Mouse (Mus musculus): ENCODE results near the gene Polr3h. TPM values are rescaled to one million over a fixed set of nuclear protein-coding genes. Genes with fewer than 3 reads are reported as not detected.

Polr3h gene
- polyA plus RNA-seq, 1 experiment = 2.8 TPM

DNA sequence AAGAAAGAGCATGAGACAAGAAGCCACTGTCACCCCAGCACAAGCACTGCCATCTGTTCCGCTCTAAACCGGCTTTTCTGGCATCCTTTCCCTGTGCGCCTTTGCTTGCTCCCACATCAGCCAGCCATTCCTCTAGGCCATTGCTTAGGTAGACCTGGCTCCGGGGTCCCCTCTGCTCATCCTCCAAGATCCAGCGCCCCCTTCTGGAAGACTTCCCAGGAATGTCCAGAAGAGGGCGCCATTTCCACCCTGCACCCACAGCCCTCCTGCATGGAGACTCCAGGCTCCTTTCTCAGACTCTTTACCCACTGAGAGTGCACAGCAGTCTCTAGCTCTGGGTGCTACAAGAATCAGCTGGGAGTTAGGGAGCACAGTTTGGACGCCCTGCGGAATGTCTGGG, 30.4 kb upstream of the Polr3h start:
- Histone ChIP-seq H3K4me3 (ENCODE audit: insufficient read depth, low read depth, low read length) (no peak overlapping the region), H3K27ac (replicated peaks; ENCODE audit: low read depth, low read length) (no peak overlapping the region), H3K4me1 (ENCODE audit: control insufficient read depth, insufficient read depth, insufficient read length, low read length) (peaks cover 1% of the 10 kb centered on the region; the same call in 1 of the 2 replicates)

DNA sequence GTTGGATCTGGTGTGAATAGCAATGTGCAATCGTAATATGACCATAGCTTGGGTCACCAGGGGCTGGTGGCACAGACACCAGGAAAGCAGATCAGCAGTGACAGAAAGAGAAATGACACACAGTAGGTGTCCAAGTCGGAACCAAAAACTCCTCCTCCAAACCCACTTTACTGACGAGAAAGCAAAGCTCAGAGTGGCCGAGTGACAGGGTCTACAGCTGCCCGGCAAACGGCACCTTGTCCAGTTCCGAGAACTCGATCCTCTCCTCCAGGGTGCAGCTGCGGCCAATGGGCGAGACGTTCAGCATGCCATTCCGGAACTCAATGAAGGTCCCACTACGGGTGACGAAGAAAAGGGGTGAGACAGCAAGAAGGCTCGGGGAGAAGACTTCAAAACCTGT, 29.4 kb upstream of the Polr3h start:
- H3K27ac ChIP-seq (replicated peaks; ENCODE audit: low read depth, low read length) = no peak overlapping the region
- no peaks in the 10 kb centered on the region for H3K4me1 ChIP-seq (ENCODE audit: control insufficient read depth, insufficient read depth, insufficient read length, low read length)
- no peak overlapping the region for H3K4me3 ChIP-seq (ENCODE audit: insufficient read depth, low read depth, low read length)

GRCm38 (mm10) chr15:81954716-81955115, 28.7 kb upstream of the Polr3h start:
- H3K27ac ChIP-seq (replicated peaks; ENCODE audit: low read depth, low read length) = no peak overlapping the region
- no peaks in the 10 kb centered on the region for H3K4me1 ChIP-seq (ENCODE audit: control insufficient read depth, insufficient read depth, insufficient read length, low read length)
- no peak overlapping the region for H3K4me3 ChIP-seq (ENCODE audit: insufficient read depth, low read depth, low read length)

DNA sequence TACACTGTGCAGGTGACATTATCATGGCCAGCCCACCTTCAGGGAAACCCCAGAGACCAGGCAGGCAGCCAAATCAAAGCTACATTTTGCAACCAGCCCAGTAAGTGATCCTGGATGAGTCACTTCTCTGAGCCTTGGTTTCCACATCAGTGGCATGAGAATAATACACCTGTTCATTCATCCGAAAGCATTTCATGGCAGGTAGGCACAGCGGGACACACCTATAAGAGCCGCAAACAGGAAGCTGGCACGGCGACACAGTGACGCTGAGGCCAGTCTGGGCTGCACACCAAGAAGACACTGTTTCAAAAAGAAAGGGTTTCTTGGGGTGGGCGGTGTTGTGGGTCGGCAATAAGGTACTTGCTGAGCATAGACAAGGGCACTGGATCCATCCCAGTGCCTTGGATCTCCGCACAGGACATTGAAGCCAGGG, 28.1 kb upstream of the Polr3h start:
- Histone ChIP-seq H3K4me1 (ENCODE audit: control insufficient read depth, insufficient read depth, insufficient read length, low read length) (no peaks in the 10 kb centered on the region), H3K27ac (replicated peaks; ENCODE audit: low read depth, low read length) (no peak overlapping the region), H3K4me3 (ENCODE audit: insufficient read depth, low read depth, low read length) (no peak overlapping the region)

GRCm38 (mm10) chr15:81952310-81952709, 26.3 kb upstream of the Polr3h start:
- no peaks in the 10 kb centered on the region for H3K4me1 ChIP-seq (ENCODE audit: control insufficient read depth, insufficient read depth, insufficient read length, low read length)
- H3K27ac ChIP-seq (replicated peaks; ENCODE audit: low read depth, low read length) = no peak overlapping the region
- H3K4me3 ChIP-seq (ENCODE audit: insufficient read depth, low read depth, low read length) = no peak overlapping the region

- Histone ChIP-seq H3K4me3 (ENCODE audit: insufficient read depth, low read depth, low read length) (no peak overlapping the region), H3K4me1 (ENCODE audit: control insufficient read depth, insufficient read depth, insufficient read length, low read length) (no peaks in the 10 kb centered on the region), H3K27ac (replicated peaks; ENCODE audit: low read depth, low read length) (no peak overlapping the region)
Measured at GRCm38 (mm10) chr15:81951159-81951558, 25.1 kb upstream of the Polr3h start.

DNA sequence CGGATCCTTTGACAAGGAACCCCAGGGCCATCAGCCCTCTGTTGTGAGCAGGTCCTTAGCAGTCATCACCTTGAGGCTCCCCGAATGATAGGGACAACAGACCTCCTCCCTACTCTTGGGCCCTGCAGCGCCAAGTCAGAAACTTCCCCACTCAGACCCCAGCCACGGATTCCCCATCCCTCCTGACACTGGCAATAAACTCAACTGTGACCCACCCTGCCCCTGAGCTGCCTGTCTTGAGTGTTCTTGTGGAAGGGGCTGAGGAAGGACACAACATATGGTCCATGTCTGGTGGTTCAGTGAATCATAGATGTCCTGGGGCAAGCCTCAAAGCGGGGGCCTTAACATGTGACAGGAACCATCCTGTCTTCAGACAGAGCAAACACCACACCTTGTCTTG, 24.7 kb upstream of the Polr3h start:
- Histone ChIP-seq H3K27ac (replicated peaks; ENCODE audit: low read depth, low read length) (no peak overlapping the region), H3K4me1 (ENCODE audit: control insufficient read depth, insufficient read depth, insufficient read length, low read length) (no peaks in the 10 kb centered on the region), H3K4me3 (ENCODE audit: insufficient read depth, low read depth, low read length) (no peak overlapping the region)

DNA sequence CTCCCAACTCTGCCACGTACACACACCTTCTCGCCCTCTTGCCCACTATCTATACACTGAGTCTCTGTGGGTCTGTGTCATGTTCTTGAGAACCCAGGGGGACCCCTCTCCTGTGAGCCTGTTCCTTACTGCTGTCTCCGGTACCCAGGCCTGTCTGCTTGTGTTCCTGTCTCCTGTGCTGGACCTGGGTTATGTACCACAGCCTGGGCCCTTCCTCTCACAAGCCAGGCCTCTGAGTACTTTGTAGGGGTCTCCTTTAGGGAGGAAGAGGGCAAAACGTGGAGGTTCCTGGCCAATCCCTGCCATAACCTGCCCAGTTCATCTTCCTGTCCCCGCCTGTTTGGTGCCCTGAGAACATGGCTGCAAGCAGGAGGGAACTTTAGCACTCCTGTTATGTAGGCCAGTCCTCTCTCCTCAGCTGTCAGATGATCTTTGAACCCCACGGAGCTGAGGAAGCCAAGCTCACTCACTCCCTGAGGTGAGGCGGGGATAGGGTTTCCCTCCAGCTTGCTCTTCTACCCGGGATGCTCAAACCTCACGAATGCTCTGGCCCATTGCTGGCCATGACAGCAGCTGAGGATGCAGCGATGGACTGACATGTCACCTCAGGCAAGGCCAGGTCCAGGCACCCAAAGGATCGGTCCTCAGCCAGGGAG, 23.6 kb upstream of the Polr3h start:
- Histone ChIP-seq H3K27ac (replicated peaks; ENCODE audit: low read depth, low read length) (no peak overlapping the region), H3K4me3 (ENCODE audit: insufficient read depth, low read depth, low read length) (no peak overlapping the region), H3K4me1 (ENCODE audit: control insufficient read depth, insufficient read depth, insufficient read length, low read length) (no peaks in the 10 kb centered on the region)

DNA sequence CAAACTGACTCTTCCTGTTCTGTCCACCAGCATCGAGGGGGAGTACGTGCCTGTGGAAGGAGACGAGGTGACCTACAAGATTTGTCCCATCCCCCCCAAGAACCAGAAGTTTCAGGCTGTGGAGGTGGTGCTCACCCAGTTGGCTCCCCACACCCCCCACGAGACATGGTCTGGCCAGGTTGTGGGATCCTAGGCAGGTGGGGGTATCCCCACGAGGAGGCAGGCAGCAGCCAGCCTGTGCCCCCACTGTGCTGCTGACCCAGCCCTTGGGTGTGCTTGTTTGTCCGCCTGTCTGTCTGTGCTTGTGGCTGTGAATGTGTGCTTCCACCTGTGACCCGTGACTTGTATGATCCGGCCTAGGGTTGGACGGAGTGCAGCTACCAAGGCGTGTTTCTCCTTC, 23.0 kb upstream of the Polr3h start:
- Histone ChIP-seq H3K4me3 (ENCODE audit: insufficient read depth, low read depth, low read length) (no peak overlapping the region), H3K27ac (replicated peaks; ENCODE audit: low read depth, low read length) (no peak overlapping the region), H3K4me1 (ENCODE audit: control insufficient read depth, insufficient read depth, insufficient read length, low read length) (no peaks in the 10 kb centered on the region)

GRCm38 (mm10) chr15:81943176-81943749, 17.2 kb upstream of the Polr3h start:
- H3K4me1 ChIP-seq (ENCODE audit: control insufficient read depth, insufficient read depth, insufficient read length, low read length) = no peaks in the 10 kb centered on the region
- H3K27ac ChIP-seq (replicated peaks; ENCODE audit: low read depth, low read length) = no peak overlapping the region
- no peak overlapping the region for H3K4me3 ChIP-seq (ENCODE audit: insufficient read depth, low read depth, low read length)

DNA sequence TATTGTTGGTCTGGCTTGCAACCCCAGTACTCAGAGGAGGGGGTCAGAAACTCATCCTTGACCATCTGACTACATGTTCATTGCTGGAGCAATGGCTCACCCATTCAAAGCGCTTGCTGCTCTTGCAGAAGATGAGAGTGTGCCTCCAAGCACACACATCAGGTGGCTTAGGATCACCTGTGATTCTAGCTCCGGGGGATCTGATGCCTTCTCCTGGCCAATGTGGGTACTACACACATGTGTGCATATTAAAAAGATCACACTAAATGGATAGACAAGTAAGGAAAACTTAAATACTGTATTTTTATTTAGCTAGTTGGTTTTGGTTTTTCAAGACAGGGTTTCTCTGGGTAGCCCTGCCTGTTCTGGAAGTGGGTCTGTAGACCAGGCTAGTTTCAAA, 15.0 kb upstream of the Polr3h start:
- Histone ChIP-seq H3K4me1 (ENCODE audit: control insufficient read depth, insufficient read depth, insufficient read length, low read length) (no peaks in the 10 kb centered on the region), H3K27ac (replicated peaks; ENCODE audit: low read depth, low read length) (no peak overlapping the region), H3K4me3 (ENCODE audit: insufficient read depth, low read depth, low read length) (no peak overlapping the region)

- H3K27ac ChIP-seq (replicated peaks; ENCODE audit: low read depth, low read length) = no peak overlapping the region
- H3K4me3 ChIP-seq (ENCODE audit: insufficient read depth, low read depth, low read length) = no peak overlapping the region
- H3K4me1 ChIP-seq (ENCODE audit: control insufficient read depth, insufficient read depth, insufficient read length, low read length) = no peaks in the 10 kb centered on the region
Measured at GRCm38 (mm10) chr15:81940219-81940618, 14.2 kb upstream of the Polr3h start.

- H3K4me3 ChIP-seq (ENCODE audit: insufficient read depth, low read depth, low read length) = no peak overlapping the region
- no peaks in the 10 kb centered on the region for H3K4me1 ChIP-seq (ENCODE audit: control insufficient read depth, insufficient read depth, insufficient read length, low read length)
- no peak overlapping the region for H3K27ac ChIP-seq (replicated peaks; ENCODE audit: low read depth, low read length)
Measured at GRCm38 (mm10) chr15:81939774-81940173, 13.7 kb upstream of the Polr3h start.

- no peak overlapping the region for H3K27ac ChIP-seq (replicated peaks; ENCODE audit: low read depth, low read length)
- H3K4me3 ChIP-seq (ENCODE audit: insufficient read depth, low read depth, low read length) = no peak overlapping the region
- no peaks in the 10 kb centered on the region for H3K4me1 ChIP-seq (ENCODE audit: control insufficient read depth, insufficient read depth, insufficient read length, low read length)
Measured at GRCm38 (mm10) chr15:81939157-81939715, 13.2 kb upstream of the Polr3h start.

- Histone ChIP-seq H3K27ac (replicated peaks; ENCODE audit: low read depth, low read length) (no peak overlapping the region), H3K4me1 (ENCODE audit: control insufficient read depth, insufficient read depth, insufficient read length, low read length) (no peaks in the 10 kb centered on the region)
Measured at GRCm38 (mm10) chr15:81938246-81938645, 12.2 kb upstream of the Polr3h start.

More at GRCm38 (mm10) chr15:81938246-81938645, 12.2 kb upstream of the Polr3h start:
- no peak overlapping the region for H3K4me3 ChIP-seq (ENCODE audit: insufficient read depth, low read depth, low read length)

All from brown adipose tissue, adult 24 weeks (tissue).